Mouse (Mus musculus) neutrophil, adult 83 days (primary cell): ENCODE results near the gene Akr1c20. TPM values are rescaled to one million over a fixed set of nuclear protein-coding genes. Genes with fewer than 3 reads are reported as not detected.

ENCODE experiments used
- total RNA-seq, 2 experiments: library from RNA; stranded (reverse); gene quantifications; one replicate each; pipeline ENCODE4 v1.2.4; 2023

Gene Akr1c20
- not detected for total RNA-seq

GRCm38 (mm10) chr13:4523201-4523838, at the start of gene Akr1c20:
Gene Akr1c20, minus strand, starts transcription at chr13:4523345.

Other genes starting within 250 kb of the Akr1c20 start
- not detected for gene Akr1c12, start 243.9 kb downstream of the Akr1c20 start, total RNA-seq
- not detected for gene Akr1c6, start 89.0 kb downstream of the Akr1c20 start, total RNA-seq
- not detected for gene Akr1c21, start 50.7 kb upstream of the Akr1c20 start, total RNA-seq
- 1 to 10 TPM in 1 of 2 experiments, under 1 TPM in 1; 0.66 to 2.2 TPM for gene Akr1e1, start 85.8 kb upstream of the Akr1c20 start, total RNA-seq